Mouse (Mus musculus): Measurements from ENCODE around the gene Coq5.

The Coq5 gene

GRCm38 (mm10) chr5:115279226-115280049, at the start of gene Coq5:
Coq5 (plus strand) TSS chr5:115279666.
- peak; percentile 90 for DNase-seq (ENCODE audit: low spot score)

GRCm38 (mm10) chr5:115230830-115231551, 48.5 kb upstream of the Coq5 start:
- DNase-seq (ENCODE audit: low spot score), result no peak

- DNase-seq (ENCODE audit: low spot score), result no peak
Observed at GRCm38 (mm10) chr5:115231552-115232120, 47.8 kb upstream of the Coq5 start.

GRCm38 (mm10) chr5:115232516-115232915, 47.0 kb upstream of the Coq5 start:
- no peak for DNase-seq (ENCODE audit: low spot score)

- no peak for DNase-seq (ENCODE audit: low spot score)
Observed at GRCm38 (mm10) chr5:115233031-115233780, 46.3 kb upstream of the Coq5 start.

GRCm38 (mm10) chr5:115234519-115234918, 44.9 kb upstream of the Coq5 start:
- no peak for DNase-seq (ENCODE audit: low spot score)

- DNase-seq (ENCODE audit: low spot score), result peak; percentile 53
Observed at GRCm38 (mm10) chr5:115235323-115235771, 44.1 kb upstream of the Coq5 start.

GRCm38 (mm10) chr5:115235786-115236263, 43.6 kb upstream of the Coq5 start, which contains the start of gene Pop5:
Pop5 (plus strand) TSS chr5:115235836.
- peak; percentile 92 for DNase-seq (ENCODE audit: low spot score)

GRCm38 (mm10) chr5:115237803-115238728, 41.4 kb upstream of the Coq5 start:
- DNase-seq (ENCODE audit: low spot score), result peak; percentile 93

GRCm38 (mm10) chr5:115238729-115239195, 40.7 kb upstream of the Coq5 start:
- DNase-seq (ENCODE audit: low spot score), result no peak

- DNase-seq (ENCODE audit: low spot score), result no peak
Observed at GRCm38 (mm10) chr5:115240191-115240590, 39.3 kb upstream of the Coq5 start.

- DNase-seq (ENCODE audit: low spot score), result no peak
Observed at GRCm38 (mm10) chr5:115255472-115255871, 24.0 kb upstream of the Coq5 start.

GRCm38 (mm10) chr5:115256909-115257546, 22.4 kb upstream of the Coq5 start:
- no peak for DNase-seq (ENCODE audit: low spot score)

GRCm38 (mm10) chr5:115260356-115260755, 19.1 kb upstream of the Coq5 start:
- DNase-seq (ENCODE audit: low spot score), result no peak

GRCm38 (mm10) chr5:115261141-115261540, 18.3 kb upstream of the Coq5 start:
- no peak for DNase-seq (ENCODE audit: low spot score)

- DNase-seq (ENCODE audit: low spot score), result no peak
Observed at GRCm38 (mm10) chr5:115261880-115262279, 17.6 kb upstream of the Coq5 start.

GRCm38 (mm10) chr5:115262502-115263291, 16.8 kb upstream of the Coq5 start:
- no peak for DNase-seq (ENCODE audit: low spot score)

- no peak for DNase-seq (ENCODE audit: low spot score)
Observed at GRCm38 (mm10) chr5:115266340-115266739, 13.1 kb upstream of the Coq5 start.

GRCm38 (mm10) chr5:115266787-115267468, 12.5 kb upstream of the Coq5 start:
- DNase-seq (ENCODE audit: low spot score), result no peak

Measured in urinary bladder, postnatal 25 days (tissue).